Mouse (Mus musculus) liver, adult 2 months (tissue): ENCODE measurements around the gene Npb.

Experiments
- CTCF ChIP-seq: fragments of 200-500 bp; IDR thresholded peaks from 2 replicates; pipeline ENCODE4 v1.5.1; 2011; ENCODE audit warnings: low read depth, low read length, control low read depth
- POLR2A ChIP-seq: fragments of 200-500 bp; IDR thresholded peaks from 2 replicates; pipeline ENCODE4 v1.6.1; 2011; ENCODE audit warnings: low read length, control low read depth; ENCODE audit not compliant: insufficient read depth; ENCODE audit errors: extremely low read depth

GRCm38 (mm10) chr11:120574278-120574600 is 34.0 kb upstream of the Npb start:
- TF ChIP-seq POLR2A: no peak
- no peak for TF ChIP-seq CTCF
